Mouse (Mus musculus) adrenal gland, postnatal 36 days (tissue): ENCODE data around the gene Vamp1. TPM values are rescaled to one million over a fixed set of nuclear protein-coding genes. Genes with fewer than 3 reads are reported as not detected.
"Not testable (repeated sequence)": the region's sequence is repeated elsewhere in the genome, so short reads cannot be mapped to it uniquely, and the experiment has no call there.

Source experiments
- DNase-seq, 2 experiments: peaks; one replicate each; pipeline ENCODE4 v3.0.0; 2021; ENCODE audit warnings: mixed read lengths in 1 of 2
- total RNA-seq, 2 experiments: library from RNA; stranded (reverse); gene quantifications; 2 replicates each; pipeline ENCODE4 v1.2.3; 2021

Gene Vamp1
- total RNA-seq, 2 experiments from 2014 or later: 34.4 to 40.2 TPM

DNA sequence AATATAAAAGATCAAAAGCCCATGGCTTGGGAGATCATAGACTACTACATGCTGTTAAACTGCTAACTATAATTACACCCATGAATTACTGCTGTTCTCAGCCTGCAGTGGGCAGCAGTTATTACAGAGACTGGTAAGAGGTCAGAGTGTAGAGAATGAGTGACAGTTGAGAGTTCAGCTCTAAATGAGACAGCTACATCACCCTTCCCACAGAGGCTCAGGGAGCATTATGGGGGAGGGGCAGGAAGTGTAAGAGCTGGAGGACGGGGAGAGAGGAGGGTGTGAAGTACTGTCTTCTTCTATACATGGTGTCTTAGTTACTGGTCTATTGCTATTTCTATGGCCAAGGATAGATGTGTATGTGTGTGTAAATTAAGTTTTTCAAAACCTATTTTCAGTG lies 29.2 kb downstream of the Vamp1 start:
- DNase-seq: no peak

DNA sequence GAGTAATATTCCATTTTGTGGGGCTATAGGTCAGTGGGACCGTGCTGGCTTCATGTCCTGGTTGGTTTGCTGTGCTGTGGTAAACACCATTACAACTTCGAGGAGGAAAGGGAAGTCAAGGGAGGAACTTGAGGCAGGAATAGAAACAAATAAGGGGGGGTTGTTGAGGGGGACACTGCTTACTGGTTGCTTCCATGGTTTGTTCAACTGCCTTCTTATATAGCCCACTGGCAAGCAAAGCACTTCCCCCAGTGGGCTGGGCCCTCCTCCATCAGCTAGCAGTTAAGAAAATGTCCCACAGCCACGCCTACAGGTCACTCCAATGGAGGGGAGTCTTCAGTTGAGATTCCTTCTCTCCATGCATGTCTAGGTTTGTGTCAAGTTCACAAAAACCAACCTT lies 36.9 kb downstream of the Vamp1 start:
- DNase-seq: no peak

DNA sequence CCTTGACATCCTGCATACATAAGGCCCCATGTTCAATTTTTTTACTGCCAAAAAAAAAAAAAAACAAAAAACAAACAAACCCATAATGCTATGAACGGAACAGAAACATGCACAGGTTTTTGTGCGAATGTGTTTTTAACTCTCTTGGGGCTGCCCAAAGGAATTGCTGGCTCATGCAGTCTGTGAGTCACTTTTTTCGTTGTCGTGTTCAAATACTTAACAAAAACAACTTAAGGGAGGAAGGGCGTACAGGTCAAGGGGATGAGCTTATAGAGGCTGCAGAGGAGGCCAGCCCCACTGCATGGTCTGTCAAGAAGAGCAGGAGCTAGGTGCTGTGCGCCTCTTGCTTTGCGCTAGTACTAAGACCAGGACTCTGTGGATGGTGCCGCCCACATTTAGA lies 37.4 kb downstream of the Vamp1 start:
- DNase-seq: no peak

DNA sequence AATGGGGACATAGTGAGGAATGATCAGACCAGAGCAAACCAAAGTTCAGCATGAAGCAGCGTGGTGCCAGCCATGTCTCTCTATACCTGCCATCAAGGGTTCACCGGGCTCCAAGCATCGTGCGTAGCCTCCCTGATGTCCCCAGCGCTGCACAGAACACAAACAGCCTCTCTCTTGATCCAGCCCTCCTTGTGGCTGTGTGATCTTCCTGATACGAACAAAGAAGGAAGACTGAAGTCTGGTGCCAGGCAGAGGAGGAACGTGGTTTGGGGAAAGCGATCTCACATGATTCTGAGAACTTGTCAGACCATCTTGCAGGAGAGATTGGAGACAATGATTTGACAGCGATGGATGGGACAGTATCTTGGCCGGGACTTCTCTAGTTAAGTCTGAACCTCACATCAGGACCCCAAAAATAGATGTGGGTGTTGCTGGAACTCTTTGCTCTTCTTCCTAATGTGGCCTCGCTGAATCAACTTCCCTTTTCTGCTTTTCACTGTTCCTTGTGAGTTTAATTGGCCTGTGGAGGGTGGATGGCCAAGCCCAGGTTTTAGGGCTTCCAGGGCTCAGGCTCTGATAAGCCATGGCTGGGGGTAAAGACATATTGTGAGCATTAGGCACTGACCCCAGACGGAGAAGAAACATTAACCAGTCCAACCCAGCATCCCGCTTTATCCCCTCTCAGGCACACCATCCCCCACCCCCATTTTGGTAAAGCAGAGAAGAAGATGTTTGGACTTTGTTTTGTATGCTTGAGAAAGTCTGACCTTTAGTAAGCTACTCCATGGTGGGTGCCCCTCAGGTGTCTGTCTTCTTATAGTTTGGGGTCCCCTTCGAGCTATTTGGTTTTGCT lies 38.7 kb downstream of the Vamp1 start:
- DNase-seq: no peak

DNA sequence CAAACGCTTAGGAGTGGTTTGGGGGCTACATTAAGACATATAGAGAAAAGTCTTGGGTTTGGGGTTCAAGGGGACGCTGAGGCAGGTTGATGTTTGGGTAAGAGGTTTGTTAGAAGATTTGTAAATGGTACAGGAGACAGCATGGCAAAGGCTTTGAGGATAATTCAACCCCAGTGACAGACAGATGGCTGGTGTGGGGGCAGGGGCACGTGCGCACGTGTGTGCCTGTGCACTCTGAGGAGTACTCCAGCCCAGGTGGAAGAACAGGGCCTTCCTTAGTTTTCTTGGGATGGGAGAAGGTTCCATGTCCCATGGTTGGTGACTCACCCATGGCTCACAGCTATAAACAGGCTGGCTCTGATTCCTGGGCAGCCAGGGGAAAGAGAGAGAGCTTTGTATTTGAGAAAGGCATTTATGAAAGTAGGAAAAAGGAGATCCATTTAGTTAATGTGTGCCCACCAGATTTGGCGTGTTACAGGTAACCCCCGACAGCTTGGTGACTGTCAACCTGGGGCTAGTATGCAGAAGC lies 40.2 kb downstream of the Vamp1 start:
- DNase-seq: no peak

DNA sequence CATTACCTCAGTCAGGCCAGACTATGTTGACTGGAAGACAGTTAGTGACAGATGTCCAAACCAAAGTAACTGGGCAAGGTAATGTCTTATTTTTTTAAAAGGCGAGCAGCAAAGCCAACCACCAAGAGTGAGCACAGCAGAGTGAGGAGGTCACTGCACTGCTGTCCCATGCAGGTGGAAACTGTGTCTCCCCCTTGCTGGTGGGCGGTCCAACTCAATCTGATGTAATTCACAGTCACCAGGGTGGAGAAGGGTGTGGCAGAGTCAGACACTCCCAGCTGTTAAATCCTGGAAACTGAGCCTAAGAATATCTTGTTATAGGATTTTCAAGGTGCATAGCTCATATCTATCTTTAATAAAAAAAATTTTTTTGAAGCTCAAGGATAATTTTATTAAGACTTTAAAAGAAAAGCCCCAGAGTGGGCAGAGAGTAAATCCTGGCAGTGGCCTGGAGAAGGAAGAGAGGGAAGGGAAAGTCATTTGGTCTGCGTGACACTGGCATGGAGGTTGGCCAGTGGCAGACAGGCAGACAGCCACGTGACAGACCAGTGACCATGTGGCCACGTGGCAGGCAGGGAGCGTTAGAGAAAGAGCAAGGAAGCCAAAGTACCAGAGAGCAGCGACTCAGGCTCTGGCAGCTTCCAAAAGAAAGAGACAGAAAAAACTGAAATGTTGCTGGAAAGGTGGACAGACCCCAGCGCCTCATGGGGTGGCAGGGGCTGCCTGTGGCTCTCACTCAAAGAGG lies 41.0 kb downstream of the Vamp1 start:
- peak; percentile 63 to 67 for DNase-seq

DNA sequence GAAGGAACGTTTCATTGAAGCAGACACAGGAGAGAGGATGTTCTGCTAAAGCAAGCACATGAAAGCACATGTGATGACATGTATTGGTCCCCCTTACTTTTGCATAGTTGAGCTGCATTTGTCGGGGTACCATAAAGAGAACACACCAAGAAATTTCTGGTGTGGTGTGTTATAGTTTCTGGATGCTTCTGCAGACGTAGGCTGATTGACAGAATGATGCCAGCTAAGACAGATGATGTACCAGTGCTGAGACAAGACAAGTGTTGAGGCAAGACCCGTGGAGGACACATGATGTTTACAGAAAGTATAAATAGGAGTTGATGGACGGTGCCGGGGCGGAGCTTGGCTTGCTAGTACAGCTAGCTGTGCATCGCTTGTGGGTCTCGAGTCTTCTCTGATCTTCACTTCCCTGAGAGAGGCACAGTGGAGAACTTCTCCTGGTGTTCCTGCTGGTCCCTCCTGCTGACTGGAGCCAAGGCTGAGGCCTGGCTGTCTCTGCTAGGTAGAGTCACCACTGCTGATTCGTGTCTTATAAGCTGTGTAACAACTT lies 44.7 kb downstream of the Vamp1 start:
- no peak for DNase-seq

DNA sequence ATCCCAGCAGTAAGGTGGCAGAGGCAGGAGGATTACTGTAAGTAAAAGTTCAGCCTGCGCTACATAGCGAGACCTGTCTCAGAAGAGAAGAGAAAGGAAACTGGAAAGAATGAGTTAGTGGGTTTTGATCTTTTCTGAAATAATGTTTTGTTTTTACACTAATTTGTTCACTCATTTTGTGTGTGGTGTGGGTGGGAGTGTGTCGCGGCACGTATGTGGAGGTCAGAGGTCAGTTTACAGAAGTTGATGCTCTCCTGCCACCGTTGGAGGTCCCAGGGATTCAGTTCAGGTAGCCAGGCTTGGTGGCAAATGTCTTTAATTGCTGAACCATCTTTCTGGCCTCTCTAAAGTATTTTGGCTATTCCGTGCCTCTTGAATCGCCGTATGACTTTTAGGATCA lies 48.9 kb downstream of the Vamp1 start:
- DNase-seq: no peak

DNA sequence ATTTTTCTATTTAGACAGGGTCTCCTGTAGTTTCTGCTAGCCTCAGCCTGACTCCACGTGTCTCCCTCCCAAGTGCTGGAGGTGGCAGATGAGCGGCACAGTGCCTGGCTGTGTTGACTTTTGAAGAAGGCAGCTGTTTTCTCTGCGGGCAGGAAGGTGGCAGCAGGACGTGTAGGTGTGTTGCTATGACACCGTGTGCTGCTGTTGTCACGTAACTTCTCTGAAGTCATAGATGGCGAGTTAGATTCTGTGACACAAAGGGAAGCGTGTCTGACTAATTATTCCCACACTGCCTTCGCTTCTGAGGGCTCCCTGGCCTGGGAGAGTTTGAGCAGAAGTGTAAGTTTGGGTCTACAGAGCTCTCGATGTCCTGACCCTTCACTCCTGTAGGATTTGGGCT lies 49.9 kb downstream of the Vamp1 start:
- no peak for DNase-seq

DNA sequence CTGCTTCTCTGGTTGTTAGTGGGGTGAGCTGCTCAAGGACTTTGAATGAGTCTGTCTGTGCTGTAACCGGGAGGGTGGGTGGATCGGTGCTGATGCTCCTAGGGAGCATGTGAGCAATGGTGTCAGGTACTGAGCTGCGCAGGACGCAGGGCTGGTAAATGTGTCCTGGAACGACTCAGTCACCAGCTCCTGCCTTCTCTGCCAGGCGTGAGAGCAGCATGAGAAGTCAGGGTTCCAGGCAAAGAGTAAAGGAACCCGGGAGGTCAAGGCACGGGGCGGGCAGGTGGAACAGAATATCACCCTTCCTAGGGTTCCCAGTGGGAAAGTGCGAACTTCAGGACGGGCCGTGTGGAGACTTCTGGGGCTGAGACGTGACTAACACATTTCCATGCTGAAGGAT lies 50.7 kb downstream of the Vamp1 start:
- no peak for DNase-seq

DNA sequence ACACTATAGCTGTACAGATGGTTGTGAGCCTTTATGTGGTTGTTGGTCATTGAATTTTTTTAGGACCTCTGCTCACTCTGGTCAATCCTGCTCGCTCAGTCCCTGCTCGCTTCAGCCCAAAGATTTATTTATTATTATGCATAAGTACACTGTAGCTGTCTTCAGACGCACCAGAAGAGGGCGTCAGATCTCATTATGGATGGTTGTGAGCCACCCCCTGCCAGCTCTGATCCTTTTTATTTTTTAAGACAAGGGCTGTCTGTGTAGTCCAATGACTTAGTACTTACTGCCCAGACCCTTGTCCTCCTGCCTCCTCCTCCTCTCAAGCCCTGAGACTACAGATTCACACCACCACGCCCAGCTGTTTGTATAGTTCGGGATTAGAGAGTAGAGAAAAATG lies 51.2 kb downstream of the Vamp1 start:
- DNase-seq: not testable (repeated sequence)

DNA sequence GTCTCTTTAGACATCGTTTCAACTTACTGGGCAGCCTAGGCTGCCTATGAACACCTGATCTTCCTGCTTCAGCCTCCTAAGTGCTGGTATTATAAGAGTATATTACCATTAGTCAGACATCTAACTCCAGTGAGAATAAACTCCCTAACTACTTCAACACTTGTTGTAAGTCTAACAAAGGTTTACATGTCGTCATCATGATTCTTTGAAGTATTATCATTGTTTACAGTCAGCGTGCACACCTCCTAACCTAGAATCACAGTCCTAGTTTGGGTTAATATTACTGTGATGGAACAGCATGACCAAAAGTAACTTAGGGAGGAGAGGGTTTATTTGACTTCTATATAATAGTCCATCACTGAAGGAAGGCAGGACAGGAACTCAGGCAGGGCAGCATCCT lies 52.1 kb downstream of the Vamp1 start:
- no peak for DNase-seq

DNA sequence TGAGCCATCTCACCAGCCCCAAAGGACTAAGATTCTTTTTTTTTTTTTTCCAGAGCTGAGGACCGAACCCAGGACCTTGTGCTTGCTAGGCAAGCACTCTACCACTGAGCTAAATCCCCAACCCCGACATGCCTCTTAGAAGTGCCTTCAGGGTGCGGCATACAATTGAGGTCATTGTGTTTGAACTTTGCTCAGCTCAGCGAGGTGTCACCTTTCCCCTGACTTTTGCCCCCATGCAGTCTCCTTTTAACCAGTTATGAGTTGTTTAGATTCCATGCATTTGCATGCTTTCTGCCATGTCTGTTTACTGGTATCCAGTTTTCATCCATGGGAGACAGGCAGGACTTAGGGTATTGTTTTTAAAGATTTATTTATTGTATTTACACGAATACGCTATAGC lies 53.4 kb downstream of the Vamp1 start:
- DNase-seq: no peak

DNA sequence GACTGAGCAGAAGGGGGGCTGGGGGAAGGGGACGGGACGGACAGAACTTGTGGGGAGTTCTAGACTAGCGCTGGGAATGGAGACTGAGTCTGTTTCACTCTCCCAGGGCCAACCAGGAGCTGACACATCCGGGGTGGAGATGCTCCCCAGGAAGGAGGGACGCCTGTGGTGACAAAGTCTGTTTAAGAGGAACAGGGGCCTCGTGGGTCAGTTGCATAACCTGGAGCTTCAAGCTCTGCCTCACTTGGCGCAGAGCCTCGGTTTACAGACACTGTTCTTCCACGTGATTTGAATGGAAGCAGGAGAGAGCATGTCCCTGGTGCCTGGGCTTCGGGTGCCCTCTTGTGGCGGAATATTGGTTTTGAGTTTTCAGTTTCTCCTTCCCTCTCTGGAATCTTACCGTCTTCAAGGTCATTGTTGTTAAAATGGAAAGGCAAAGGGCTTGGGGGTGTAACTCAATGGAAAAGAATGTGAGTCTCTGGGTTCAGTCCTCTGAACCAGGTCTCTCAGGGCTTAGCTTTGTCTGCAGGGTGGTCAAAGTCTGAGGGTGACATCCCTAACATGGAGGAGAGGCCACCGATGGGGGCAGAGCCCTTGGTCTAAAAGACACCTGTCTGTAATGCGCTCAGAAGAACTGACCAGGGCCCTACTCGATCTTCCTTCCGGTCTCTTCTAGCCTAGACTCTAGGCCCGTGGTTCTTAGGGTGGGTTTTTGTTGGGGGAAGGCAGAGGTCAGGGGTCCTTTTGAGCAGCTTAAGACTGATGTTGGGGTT lies 56.3 kb downstream of the Vamp1 start:
- DNase-seq: peak; percentile 93 to 95

DNA sequence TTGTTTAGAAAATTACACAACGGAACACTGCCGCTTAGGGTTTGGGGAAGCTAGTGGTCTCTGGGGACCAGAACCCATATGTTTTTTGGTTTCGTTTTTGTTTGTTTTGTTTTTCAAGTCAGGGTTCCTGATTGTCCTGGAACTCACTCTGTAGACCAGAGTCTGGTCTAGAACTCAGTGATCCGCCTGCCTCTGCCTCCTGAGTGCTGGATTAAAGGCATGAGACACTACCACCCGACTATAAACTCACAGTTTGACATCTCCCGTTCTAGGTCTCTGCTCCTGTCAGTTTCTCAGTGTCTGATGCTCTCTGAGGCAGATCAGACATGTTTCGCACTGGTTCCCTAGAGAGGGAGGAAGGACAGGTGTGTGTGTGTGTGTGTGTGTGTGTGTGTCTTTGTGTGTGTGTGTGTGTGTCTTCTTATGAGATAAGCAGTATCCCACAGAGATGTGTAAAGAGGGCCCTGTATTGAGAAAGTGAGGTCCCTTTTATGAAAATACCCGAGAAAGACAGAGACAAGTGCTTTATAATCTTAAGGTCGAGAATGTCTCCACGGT lies 57.0 kb downstream of the Vamp1 start:
- DNase-seq: no peak

DNA sequence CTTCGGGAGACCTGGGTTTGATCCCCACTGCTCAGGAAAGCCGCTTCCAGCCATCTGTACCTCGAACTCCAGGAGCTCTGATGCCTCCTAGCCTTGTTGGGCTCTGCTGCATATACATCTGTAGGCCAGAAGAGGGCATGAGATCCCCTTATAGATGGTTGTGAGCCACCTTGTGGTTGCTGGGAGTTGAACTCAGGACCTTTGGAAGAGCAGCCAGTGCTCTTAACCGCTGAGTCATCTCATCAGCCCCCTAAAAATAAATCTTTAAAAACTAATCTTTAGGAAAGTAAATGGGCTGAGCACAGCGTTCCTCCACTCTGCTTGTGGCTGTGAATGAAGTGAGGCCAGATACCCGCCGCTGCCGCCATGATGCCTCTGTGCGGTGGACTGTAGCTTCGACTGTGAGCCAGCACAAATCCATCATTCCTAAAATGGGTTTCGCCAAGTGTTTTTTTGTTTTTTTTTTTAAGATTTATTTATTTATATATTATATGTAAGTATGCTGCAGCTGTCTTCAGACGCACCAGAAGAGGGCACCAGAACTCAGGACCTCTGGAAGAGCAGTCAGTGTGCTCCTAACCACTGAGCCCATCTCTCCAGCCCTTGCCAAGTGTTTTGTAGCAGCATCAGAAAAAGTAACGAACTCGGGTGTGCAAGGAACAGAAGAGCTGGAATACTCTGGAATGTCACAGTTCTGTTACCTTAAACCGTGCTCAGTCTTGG lies 59.7 kb downstream of the Vamp1 start:
- DNase-seq: peak; percentile 47 to 72

DNA sequence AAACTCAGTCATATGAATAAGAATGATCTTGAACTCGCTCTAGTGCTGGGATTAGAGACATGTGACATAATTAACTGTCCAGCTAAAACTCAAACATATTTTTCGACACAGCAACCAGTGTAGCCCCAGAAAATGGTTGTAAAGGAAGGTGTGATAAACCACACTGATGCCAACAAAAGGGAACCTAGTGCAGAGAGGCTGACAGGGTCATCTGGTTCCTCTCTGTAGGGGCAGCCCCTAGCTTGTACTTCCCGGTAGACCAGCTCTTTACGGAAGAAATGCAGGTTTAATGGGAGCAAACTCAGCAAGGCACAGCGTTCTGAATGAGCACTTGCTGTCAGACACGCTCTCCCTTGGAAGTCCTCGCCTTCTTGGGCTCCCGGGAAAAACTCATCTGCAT lies 64.4 kb downstream of the Vamp1 start:
- no peak for DNase-seq

DNA sequence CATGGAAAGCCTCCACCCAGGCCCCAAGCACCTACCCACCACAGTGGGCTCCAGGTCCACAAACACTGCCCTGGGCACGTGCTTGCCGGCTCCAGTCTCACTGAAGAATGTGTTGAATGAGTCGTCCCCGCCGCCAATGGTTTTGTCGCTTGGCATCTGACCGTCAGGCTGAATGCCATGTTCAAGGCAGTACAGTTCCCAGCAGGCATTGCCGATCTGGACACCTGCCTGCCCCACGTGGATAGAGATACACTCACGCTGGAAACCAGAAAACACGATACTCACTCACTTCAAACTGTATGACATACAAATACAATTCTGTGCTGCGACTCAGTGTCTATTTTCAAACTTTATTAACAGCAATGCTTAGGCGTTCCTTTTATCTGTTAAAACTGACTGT lies 67.4 kb downstream of the Vamp1 start:
- DNase-seq: not testable (repeated sequence)

DNA sequence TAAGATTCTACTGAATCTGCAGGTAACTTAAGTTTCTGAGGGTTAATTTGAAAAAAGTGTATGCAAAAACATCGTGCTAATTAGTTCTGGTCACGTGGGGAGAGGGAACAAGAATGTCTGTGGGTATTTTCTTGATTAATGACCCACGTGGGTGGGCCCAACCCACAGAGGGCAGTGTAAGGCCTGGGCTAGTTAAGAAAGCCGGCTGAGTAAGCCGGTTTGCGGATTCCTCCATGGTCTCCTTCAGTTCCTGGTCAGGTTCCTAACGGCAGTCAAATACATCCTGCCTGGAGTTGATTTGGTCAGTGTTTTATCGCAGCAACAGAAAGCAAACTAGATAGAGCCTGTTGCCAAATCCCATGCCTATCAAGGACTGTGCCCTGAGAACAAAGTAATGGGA lies 68.9 kb downstream of the Vamp1 start:
- no peak for DNase-seq

DNA sequence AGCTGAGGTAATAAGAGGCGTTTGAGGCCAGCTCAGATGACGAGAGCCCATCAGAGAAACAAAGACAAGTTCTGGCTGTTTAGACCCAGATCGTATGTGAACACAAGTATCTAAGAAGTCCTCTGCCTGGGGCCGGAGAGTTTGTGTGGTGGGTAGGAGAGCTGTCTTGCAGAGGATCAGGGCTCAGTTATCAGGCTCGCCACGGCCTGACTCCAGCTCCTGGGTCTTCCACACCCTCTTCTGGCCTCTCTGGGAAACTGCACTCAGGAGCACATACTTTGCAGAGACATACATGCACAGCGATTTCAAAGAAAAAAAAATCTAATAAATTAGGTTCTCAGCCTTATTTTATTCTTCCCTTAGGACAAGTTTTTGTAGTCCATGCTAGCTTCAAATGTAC lies 69.4 kb downstream of the Vamp1 start:
- no peak for DNase-seq

DNA sequence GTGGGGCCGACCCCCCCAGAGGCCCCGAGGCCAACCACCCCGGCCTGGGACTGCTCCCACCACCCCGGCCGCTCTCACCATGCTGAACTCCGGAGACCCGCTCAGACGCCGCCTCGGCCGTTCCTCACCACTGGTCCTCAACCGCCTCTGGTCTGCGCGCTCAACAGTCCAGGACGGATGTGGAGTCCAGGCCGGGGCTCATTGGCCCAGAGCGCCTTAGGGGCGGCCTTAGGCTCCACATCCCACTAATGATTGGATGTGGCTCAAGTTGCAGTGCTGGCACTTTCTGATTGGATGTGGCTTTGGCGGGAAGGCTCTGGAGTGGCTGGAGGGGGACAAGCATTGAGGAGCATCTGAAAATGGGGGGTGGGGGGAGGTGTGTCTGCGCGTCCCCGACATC lies 70.5 kb downstream of the Vamp1 start, which contains the start of gene Tuba3a:
Gene Tuba3a, minus strand, starts transcription at position 153 of the 400 bp plus-strand sequence.
- no peak for DNase-seq
